ENCODE assay signal across 8 mouse cellular contexts in the genomic region with DNA sequence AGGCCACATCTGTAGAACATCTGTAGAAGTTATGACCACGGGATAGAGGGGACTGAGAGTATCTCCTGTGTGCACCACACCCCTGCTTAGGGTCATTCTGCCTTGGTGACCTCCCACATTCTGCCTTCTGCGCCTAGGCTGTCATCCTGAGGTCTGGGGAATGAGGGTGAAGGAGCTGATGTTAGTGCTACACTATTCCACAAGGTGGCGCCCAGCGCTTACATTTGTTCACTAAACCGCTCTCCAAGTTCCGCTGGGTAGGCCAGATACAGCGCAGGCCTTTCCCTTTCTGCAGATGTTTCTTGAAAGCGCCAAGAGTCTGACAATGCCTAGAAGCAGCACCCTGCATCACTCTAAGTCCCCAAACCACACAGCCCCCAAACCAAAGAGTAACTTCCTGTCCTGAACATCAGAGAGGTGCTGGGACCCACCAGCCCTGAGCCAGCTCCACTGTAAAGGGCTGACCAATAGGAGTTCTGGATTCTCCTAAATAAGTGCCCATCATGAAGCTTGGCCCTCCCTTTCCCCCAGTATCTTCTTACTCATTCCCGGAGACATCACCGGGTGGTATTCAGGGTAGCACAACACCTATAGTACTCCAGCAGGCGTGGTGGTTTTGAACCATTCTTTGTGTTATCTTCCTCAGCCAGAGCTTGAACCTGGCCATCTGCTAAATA. TPM values are rescaled to one million over a fixed set of nuclear protein-coding genes. Genes with fewer than 3 reads are reported as not detected.
A peak's percentile ranks its signal among the peaks of the same experiment; 100 is the strongest.
DNase-seq lines count a peak whose midpoint lies in the region; ATAC-seq lines count a peak whose summit lies in the region.

No protein-coding gene starts in this region.

- no peak overlapping the region for H3K4me2 ChIP-seq in hindbrain, embryonic 12.5 days (replicated peaks)

- ATAC-seq in hindbrain, embryonic 12.5 days (ENCODE audit: low FRiP score): peak; percentile 65

- 0 out of 2 replicates have a peak, but pooled peaks cover 4% of the 10 kb centered on the region for H3K27me3 ChIP-seq in hindbrain, embryonic 12.5 days

- H3K4me3 ChIP-seq in hindbrain, embryonic 12.5 days: no peak overlapping the region

- H3K4me1 ChIP-seq in hindbrain, embryonic 12.5 days: no peaks in the 10 kb centered on the region; the same call in 1 of the 2 replicates

- H3K27ac ChIP-seq in hindbrain, embryonic 12.5 days: no peak overlapping the region

- H3K36me3 ChIP-seq in hindbrain, embryonic 12.5 days: no peaks in the 10 kb centered on the region

- WGBS in hindbrain, embryonic 12.5 days: 11% methylated on average over 11 of the region's 11 CpGs

- DNase-seq in R1 (ENCODE audit: low read depth, low spot score): peak; percentile 84
- peak; percentile 67 for DNase-seq in cerebellum, adult 9-10 months
- DNase-seq in frontal cortex, adult 2 months (ENCODE audit: extremely low spot score in 1 of 2, low spot score in 1 of 2): peak; percentile 22 to 83
- peak; percentile 56 for DNase-seq in layer of hippocampus, adult 9-11 months
- peak; percentile 84 for DNase-seq in lung, postnatal 10 days
- peak; percentile 87 for DNase-seq in retina, postnatal 1 day
- peak; percentile 73 for DNase-seq in urinary bladder, postnatal 25 days (ENCODE audit: low spot score)

- no peaks in the 10 kb centered on the region for H3K9me3 ChIP-seq in hindbrain, embryonic 12.5 days (replicated peaks)

- no peak overlapping the region for H3K9ac ChIP-seq in hindbrain, embryonic 12.5 days

RNA-seq across cellular contexts. Expression of a gene that starts 5.3 kb away (rescaled TPM):
- polyA plus RNA-seq in frontal cortex, adult 2 months (2012; rRNA removed): 0.32 and 0.36 TPM in 2 replicates
- polyA plus RNA-seq in hindbrain, embryonic 12.5 days (2016; fragmentation: Nextera tagmentation; extraction: Ambion mirVana): 1.1 and 1.3 TPM in 2 replicates

RNA-seq across cellular contexts. Expression of a gene that starts 22.1 kb away (rescaled TPM):
- polyA plus RNA-seq in frontal cortex, adult 2 months (2012; rRNA removed): not detected in 2 replicates
- polyA plus RNA-seq in hindbrain, embryonic 12.5 days (2016; fragmentation: Nextera tagmentation; extraction: Ambion mirVana): not detected in 2 replicates

RNA-seq across cellular contexts. Expression of a gene that starts 28.0 kb away (rescaled TPM):
- not detected in 2 replicates for polyA plus RNA-seq in frontal cortex, adult 2 months (2012; rRNA removed)
- polyA plus RNA-seq in hindbrain, embryonic 12.5 days (2016; fragmentation: Nextera tagmentation; extraction: Ambion mirVana): not detected in 2 replicates
